Mouse (Mus musculus): ENCODE results near the gene Itpripl2. TPM values are rescaled to one million over a fixed set of nuclear protein-coding genes. Genes with fewer than 3 reads are reported as not detected.
A peak's percentile ranks its signal among the peaks of the same experiment; 100 is the strongest.

Gene Itpripl2
- total RNA-seq, 4 experiments from 2014 or later: 3.4 to 7.7 (median 4.9) TPM

GRCm38 (mm10) chr7:118443895-118444485, 47.8 kb downstream of the Itpripl2 start:
- no peak for DNase-seq (ENCODE audit: low spot score in 2 of 2)

GRCm38 (mm10) chr7:118443371-118443770, 48.4 kb downstream of the Itpripl2 start:
- DNase-seq (ENCODE audit: low spot score in 2 of 2): peak; percentile 67 to 71

GRCm38 (mm10) chr7:118441535-118441934, 50.2 kb downstream of the Itpripl2 start:
- DNase-seq (ENCODE audit: low spot score in 2 of 2): peak; percentile 23 to 35

GRCm38 (mm10) chr7:118437101-118437802, 54.5 kb downstream of the Itpripl2 start:
- no peak for DNase-seq (ENCODE audit: low spot score in 2 of 2)

Other genes starting within 250 kb of the Itpripl2 start
- 100 to 1,000 TPM in 1 of 4 experiments, 10 to 100 TPM in 3; 67.7 to 109 (median 84.9) TPM for gene Smg1, start 248.3 kb downstream of the Itpripl2 start, total RNA-seq (2022)
- gene Syt17, start 43.8 kb downstream of the Itpripl2 start, total RNA-seq (2022): 10 to 100 TPM; 61.5 to 90.0 (median 76.4) TPM
- 10 to 100 TPM; 29.6 to 40.5 (median 37.4) TPM for gene Coq7, start 41.4 kb upstream of the Itpripl2 start, total RNA-seq (2022)
- gene Tmc7, start 92.8 kb upstream of the Itpripl2 start, total RNA-seq (2022): 10 to 100 TPM; 15.9 to 18.6 (median 18.0) TPM
- under 1 TPM; 0.25 to 0.94 (median 0.49) TPM for gene Tmc5, start 105.3 kb upstream of the Itpripl2 start, total RNA-seq (2022)
- gene Gde1, start 213.8 kb upstream of the Itpripl2 start, total RNA-seq (2022): 100 to 1,000 TPM; 199 to 203 (median 202) TPM
- gene Ccp110, start 220.6 kb upstream of the Itpripl2 start, total RNA-seq (2022): 10 to 100 TPM; 44.1 to 54.8 (median 47.9) TPM
- 10 to 100 TPM; 61.8 to 73.0 (median 69.1) TPM for gene Vps35l, start 248.3 kb upstream of the Itpripl2 start, total RNA-seq (2022)

All from layer of hippocampus, adult 8-10 months (tissue).